Comparison of ENCODE assay signal across 8 mouse cellular contexts in genomic region chr11:54126654-54127374, GRCm38 (mm10). TPM values are rescaled to one million over a fixed set of nuclear protein-coding genes. Genes with fewer than 3 reads are reported as not detected.
DNase-seq lines count a peak whose midpoint lies in the region; ATAC-seq lines count a peak whose summit lies in the region.

No protein-coding gene starts in this region.

- H3K9ac ChIP-seq in heart, embryonic 11.5 days (ENCODE audit: low read depth, low read length), result no peak overlapping the region; the same call in 1 of the 2 replicates
- no peak overlapping the region for H3K9ac ChIP-seq in liver, embryonic 11.5 days (ENCODE audit: low read depth, low read length)

- 40% methylated on average over 15 of the region's 15 CpGs for WGBS in heart, embryonic 11.5 days (ENCODE audit: insufficient replicate concordance)
- WGBS in liver, embryonic 11.5 days, result 31% methylated on average over 15 of the region's 15 CpGs

- no peaks in the 10 kb centered on the region for H3K27me3 ChIP-seq in heart, embryonic 11.5 days (ENCODE audit: control insufficient read depth, insufficient read depth, low read length)
- H3K27me3 ChIP-seq in erythroblast, embryonic 14.5 days (ENCODE audit: control insufficient read depth), result no peaks in the 10 kb centered on the region
- no peaks in the 10 kb centered on the region for H3K27me3 ChIP-seq in liver, embryonic 11.5 days (replicated peaks; ENCODE audit: control insufficient read depth, insufficient read depth, low read length)

- no peak overlapping the region for H3K4me3 ChIP-seq in heart, embryonic 11.5 days (ENCODE audit: low read depth, low read length)
- H3K4me3 ChIP-seq in erythroblast, embryonic 14.5 days (replicated peaks), result peak overlapping the region; percentile 26
- 0 out of 2 replicates have a peak overlapping the region, but pooled peaks have one; percentile 14 for H3K4me3 ChIP-seq in liver, embryonic 11.5 days (ENCODE audit: low read depth, low read length)

- H3K27ac ChIP-seq in heart, embryonic 11.5 days (ENCODE audit: low read depth, low read length), result no peak overlapping the region
- H3K27ac ChIP-seq in liver, embryonic 11.5 days (ENCODE audit: low read depth, low read length), result no peak overlapping the region

- peaks cover 12% of the 10 kb centered on the region for H3K4me1 ChIP-seq in heart, embryonic 11.5 days (ENCODE audit: control insufficient read depth, insufficient read depth, low read length)
- peaks cover 8% of the 10 kb centered on the region for H3K4me1 ChIP-seq in erythroblast, embryonic 14.5 days (ENCODE audit: control insufficient read depth)
- peaks cover 9% of the 10 kb centered on the region for H3K4me1 ChIP-seq in liver, embryonic 11.5 days (replicated peaks; ENCODE audit: control insufficient read depth, insufficient read depth, low read length)

- no peak for DNase-seq in heart, postnatal 4 days
- DNase-seq in CD4-positive helper T cell, adult 2 months (ENCODE audit: low read depth, low spot score), result peak; percentile 40
- peak; percentile 52 for DNase-seq in liver, embryonic 11.5 days (ENCODE audit: low spot score)
- no peak for DNase-seq in adrenal gland, postnatal 10 days
- no peak for DNase-seq in left cerebral cortex, adult 9 months (ENCODE audit: low spot score in 2 of 2)
- DNase-seq in frontal cortex, postnatal 36 days (ENCODE audit: low spot score in 2 of 2), result no peak

- ATAC-seq in heart, embryonic 11.5 days (replicated peaks; ENCODE audit: insufficient number of reproducible peaks, low FRiP score, low TSS enrichment), result no peak
- ATAC-seq in liver, embryonic 11.5 days (replicated peaks; ENCODE audit: low FRiP score), result peak; percentile 80

- peak overlapping the region; percentile 27 for H3K4me2 ChIP-seq in heart, embryonic 11.5 days
- peak overlapping the region; percentile 48 for H3K4me2 ChIP-seq in liver, embryonic 11.5 days

- H3K36me3 ChIP-seq in heart, embryonic 11.5 days (ENCODE audit: control insufficient read depth, insufficient read depth, low read length), result no peaks in the 10 kb centered on the region; the same call in 1 of the 2 replicates
- H3K36me3 ChIP-seq in erythroblast, embryonic 14.5 days (ENCODE audit: control insufficient read depth), result no peaks in the 10 kb centered on the region
- H3K36me3 ChIP-seq in liver, embryonic 11.5 days (ENCODE audit: control insufficient read depth, insufficient read depth, low read length), result no peaks in the 10 kb centered on the region; the same call in 1 of the 2 replicates

- no peaks in the 10 kb centered on the region for H3K9me3 ChIP-seq in heart, embryonic 11.5 days (replicated peaks; ENCODE audit: control insufficient read depth, low read length)
- no peaks in the 10 kb centered on the region for H3K9me3 ChIP-seq in erythroblast, embryonic 14.5 days (ENCODE audit: control insufficient read depth, low read length)
- H3K9me3 ChIP-seq in liver, embryonic 11.5 days (ENCODE audit: control insufficient read depth, low read length), result no peaks in the 10 kb centered on the region

RNA-seq across cellular contexts. Expression of gene P4ha2, which starts 26.9 kb away (rescaled TPM):
- polyA plus RNA-seq in heart, embryonic 11.5 days (2014; fragmentation: Nextera tagmentation; extraction: Ambion mirVana), result 51.6 and 61.3 TPM in 2 replicates
- 10 to 100 TPM; 24.6 to 28.1 TPM for total RNA-seq in heart, postnatal 4 days (2021)
- not detected in 2 replicates for polyA plus RNA-seq in erythroblast, embryonic 14.5 days (2012)
- 24.3 and 25.7 TPM in 2 replicates for polyA plus RNA-seq in liver, embryonic 11.5 days (2014; fragmentation: Nextera tagmentation; extraction: Ambion mirVana)
- total RNA-seq in adrenal gland, postnatal 10 days (2021), result 10 to 100 TPM; 18.6 to 20.1 TPM

RNA-seq across cellular contexts. Expression of gene Pdlim4, which starts 58.0 kb away (rescaled TPM):
- polyA plus RNA-seq in heart, embryonic 11.5 days (2014; fragmentation: Nextera tagmentation; extraction: Ambion mirVana), result 8.6 and 12.0 TPM in 2 replicates
- total RNA-seq in heart, postnatal 4 days (2021), result 10 to 100 TPM; 25.4 to 26.8 TPM
- 0.10 and 0.17 TPM in 2 replicates for polyA plus RNA-seq in erythroblast, embryonic 14.5 days (2012)
- polyA plus RNA-seq in liver, embryonic 11.5 days (2014; fragmentation: Nextera tagmentation; extraction: Ambion mirVana), result 13.1 and 13.2 TPM in 2 replicates
- total RNA-seq in adrenal gland, postnatal 10 days (2021), result 10 to 100 TPM; 14.3 to 23.9 TPM

Comparison
In these comparisons a context has a peak if more than half of its experiments do, and no peak if none do; other contexts are left out.
1. DNase-seq: peak in CD4-positive helper T cell, adult 2 months (single experiment) and liver, embryonic 11.5 days (single experiment); none in heart, postnatal 4 days (single experiment), adrenal gland, postnatal 10 days (single experiment), left cerebral cortex, adult 9 months (0 of 2) and frontal cortex, postnatal 36 days (0 of 2).
2. RNA of gene P4ha2, which starts 26.9 kb away (polyA plus RNA-seq): 51.6 to 61.3 TPM in heart, embryonic 11.5 days and 24.3 to 25.7 TPM in liver, embryonic 11.5 days; not detected in erythroblast, embryonic 14.5 days; every median in the first group is over 10 times any median in the second.